Mouse (Mus musculus) stomach, embryonic 14.5 days (tissue): ENCODE data around the gene Grap2. TPM values are rescaled to one million over a fixed set of nuclear protein-coding genes. Genes with fewer than 3 reads are reported as not detected.

ENCODE experiments used
- ATAC-seq: fragments of 200-750 bp; cut with Nextera tagmentation; 2 replicates; pipeline ENCODE4 v1.8.0; 2017; ENCODE audit warnings: low read depth, moderate TSS enrichment; ENCODE audit not compliant: insufficient number of reproducible peaks, insufficient read depth, low FRiP score
- H3K27ac ChIP-seq: fragments of 300-500 bp; sonication (generic); 2 replicates; pipeline ENCODE4 v1.5.1; 2014; ENCODE audit warnings: mild to moderate bottlenecking, low read length, moderate library complexity, mixed read lengths
- H3K27me3 ChIP-seq: fragments of 300-500 bp; sonication (generic); 2 replicates; pipeline ENCODE4 v1.6.1; 2014; ENCODE audit warnings: low read length, control low read depth, mixed read lengths; ENCODE audit not compliant: control insufficient read depth, insufficient read depth
- H3K36me3 ChIP-seq: fragments of 300-500 bp; sonication (generic); 2 replicates; pipeline ENCODE4 v1.6.1; 2014; ENCODE audit warnings: mild to moderate bottlenecking, control low read depth, low read length, moderate library complexity, mixed read lengths; ENCODE audit not compliant: control insufficient read depth, insufficient read depth
- H3K4me1 ChIP-seq: fragments of 300-500 bp; sonication (generic); 2 replicates; pipeline ENCODE4 v1.6.1; 2014; ENCODE audit warnings: low read length, control low read depth, mixed read lengths; ENCODE audit not compliant: control insufficient read depth, insufficient read depth
- H3K4me2 ChIP-seq: fragments of 300-500 bp; sonication (generic); replicated peaks from 2 replicates; pipeline ENCODE4 v1.6.1; 2014; ENCODE audit warnings: low read depth, low read length, control low read depth
- H3K4me3 ChIP-seq: fragments of 300-500 bp; sonication (generic); 2 replicates; pipeline ENCODE4 v1.5.1; 2014; ENCODE audit warnings: low read depth, low read length, control low read depth
- H3K9ac ChIP-seq: fragments of 300-500 bp; sonication (generic); replicated peaks from 2 replicates; pipeline ENCODE4 v1.6.1; 2014; ENCODE audit warnings: low read depth, mild to moderate bottlenecking, control low read depth, low read length, moderate library complexity, mixed read lengths
- H3K9me3 ChIP-seq: fragments of 300-500 bp; sonication (generic); 2 replicates; pipeline ENCODE4 v1.6.1; 2016; ENCODE audit warnings: low read depth, low read length, control low read depth; ENCODE audit not compliant: control insufficient read depth
- WGBS: fragments of 180-500 bp; shearing (Covaris S2); extraction: QIAGEN DNeasy Blood & Tissue Kit; methylation state at CpG from one replicate; pipeline ENCODE4 v1.1.7; 2014; 5-methylcytosine and 5-hydroxymethylcytosine counted together
- polyA plus RNA-seq: library from polyadenylated mRNA; unstranded; fragments of >200 nt; fragmentation: Nextera tagmentation; extraction: Ambion mirVana; gene quantifications from 2 replicates; pipeline ENCODE4 v1.2.1, GENCODE M21; 2014

Grap2 gene
- polyA plus RNA-seq, 1 experiment from 2014 or later: 0.97 TPM

DNA sequence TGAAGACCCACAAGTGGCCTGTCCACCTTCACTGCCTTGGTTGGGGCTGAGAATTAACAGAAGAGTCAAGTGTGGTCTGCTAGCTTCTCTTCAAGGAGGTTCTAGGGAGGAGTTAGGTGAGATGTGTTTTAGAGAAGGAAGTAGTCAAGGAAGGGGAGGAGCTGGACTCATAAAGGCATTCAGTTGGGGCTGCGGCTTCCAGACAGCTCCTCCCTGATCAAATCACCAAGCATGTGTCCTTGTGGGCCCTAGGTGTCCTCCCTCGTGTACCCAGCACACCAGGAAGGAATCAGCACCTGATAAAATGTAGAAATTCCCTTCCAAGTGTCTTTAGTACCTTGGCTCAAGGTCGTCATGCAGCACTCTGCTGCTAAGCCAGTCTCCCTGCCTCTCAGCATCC lies 28.3 kb upstream of the Grap2 start:
- Histone ChIP-seq H3K4me1 (no peaks in the 10 kb centered on the region), H3K4me3 (no peak overlapping the region), H3K4me2 (no peak overlapping the region), H3K36me3 (no peaks in the 10 kb centered on the region), H3K27ac (no peak overlapping the region), H3K9me3 (no peaks in the 10 kb centered on the region), H3K9ac (no peak overlapping the region), H3K27me3 (no peaks in the 10 kb centered on the region)
- 60% methylated on average over 3 of the region's 3 CpGs for WGBS
- ATAC-seq: no peak

DNA sequence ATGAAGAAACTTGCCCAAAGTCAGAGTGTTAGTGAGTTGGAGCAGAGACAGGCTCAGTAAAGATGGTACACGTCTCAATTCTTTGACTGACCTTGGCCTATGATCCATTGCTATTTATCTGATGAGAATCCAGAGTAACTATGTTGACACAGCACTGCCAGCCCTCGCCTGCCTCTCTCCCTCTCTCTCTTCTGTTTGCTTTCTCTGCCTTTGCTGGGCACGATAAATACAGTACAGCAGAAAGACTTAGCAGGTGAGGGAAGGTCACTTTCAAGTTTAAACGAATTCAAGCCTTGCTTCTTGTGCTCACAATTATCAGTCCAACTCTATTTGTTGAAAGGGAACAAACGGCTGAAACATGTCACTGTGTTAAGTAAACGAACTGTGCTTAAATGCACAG lies 27.0 kb upstream of the Grap2 start:
- WGBS: 31% methylated on average over 6 of the region's 6 CpGs
- Histone ChIP-seq H3K9ac (no peak overlapping the region), H3K4me1 (no peaks in the 10 kb centered on the region), H3K27me3 (no peaks in the 10 kb centered on the region), H3K36me3 (no peaks in the 10 kb centered on the region), H3K27ac (no peak overlapping the region; the same call in 1 of the 2 replicates), H3K9me3 (no peaks in the 10 kb centered on the region), H3K4me2 (no peak overlapping the region), H3K4me3 (no peak overlapping the region)
- ATAC-seq: peak; percentile 49; the same call in 1 of the 2 replicates

GRCm38 (mm10) chr15:80554860-80555822 lies 17.3 kb upstream of the Grap2 start:
- Histone ChIP-seq H3K4me2 (no peak overlapping the region), H3K9me3 (no peaks in the 10 kb centered on the region), H3K27ac (no peak overlapping the region), H3K36me3 (no peaks in the 10 kb centered on the region), H3K4me1 (no peaks in the 10 kb centered on the region), H3K4me3 (no peak overlapping the region), H3K9ac (no peak overlapping the region), H3K27me3 (no peaks in the 10 kb centered on the region)
- ATAC-seq: no peak
- 92% methylated on average over 6 of the region's 6 CpGs for WGBS

GRCm38 (mm10) chr15:80556021-80556420 lies 16.4 kb upstream of the Grap2 start:
- no peaks in the 10 kb centered on the region for H3K36me3 ChIP-seq
- no peaks in the 10 kb centered on the region for H3K9me3 ChIP-seq
- no peak overlapping the region for H3K4me2 ChIP-seq
- no peak overlapping the region for H3K4me3 ChIP-seq
- H3K27ac ChIP-seq: no peak overlapping the region
- H3K4me1 ChIP-seq: 0 out of 2 replicates have a peak, but pooled peaks cover 2% of the 10 kb centered on the region
- no peak for ATAC-seq
- 55% methylated on average over 2 of the region's 2 CpGs for WGBS
- H3K27me3 ChIP-seq: no peaks in the 10 kb centered on the region
- no peak overlapping the region for H3K9ac ChIP-seq

DNA sequence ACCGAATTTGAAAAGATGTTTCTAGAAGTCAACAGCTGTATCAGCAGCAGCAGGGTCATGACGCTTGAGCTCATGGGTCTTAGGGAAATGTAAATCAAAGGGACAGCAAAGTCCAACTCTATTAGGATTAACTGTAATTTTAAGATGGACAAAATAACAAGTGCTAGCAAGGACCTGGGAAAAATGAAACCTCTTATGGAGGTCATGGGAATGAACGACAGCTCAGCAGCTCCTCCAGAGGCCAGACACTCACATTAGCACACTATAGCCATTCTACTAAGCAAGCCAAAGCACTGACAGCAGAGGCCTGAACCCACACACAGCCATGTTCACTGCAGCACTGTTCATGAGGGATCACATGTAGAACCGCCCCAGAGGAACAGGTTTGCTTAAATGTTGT lies 14.6 kb upstream of the Grap2 start:
- Histone ChIP-seq H3K4me3 (no peak overlapping the region), H3K9ac (no peak overlapping the region), H3K27ac (no peak overlapping the region), H3K4me1 (0 out of 2 replicates have a peak, but pooled peaks cover 2% of the 10 kb centered on the region), H3K4me2 (no peak overlapping the region), H3K36me3 (no peaks in the 10 kb centered on the region), H3K27me3 (no peaks in the 10 kb centered on the region), H3K9me3 (no peaks in the 10 kb centered on the region)
- no peak for ATAC-seq
- 69% methylated on average over 4 of the region's 4 CpGs for WGBS

DNA sequence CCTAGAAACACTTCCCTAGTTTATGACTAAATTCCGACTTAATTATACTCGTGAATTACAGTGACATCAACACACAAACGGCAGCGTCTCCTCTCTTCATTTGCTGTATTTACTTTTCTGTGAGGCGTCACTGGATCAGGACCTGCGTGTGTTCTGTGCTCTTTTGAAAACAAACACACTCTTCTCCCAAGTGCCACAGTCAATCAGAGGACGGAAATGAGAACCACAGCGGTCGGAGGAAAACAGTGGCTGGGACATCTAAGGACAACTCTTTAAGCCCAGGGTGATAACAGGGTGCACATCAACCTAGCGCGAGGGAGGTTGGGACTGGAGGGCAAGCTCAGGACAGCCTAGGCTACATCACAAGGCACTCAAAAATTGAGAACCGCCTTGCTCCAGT lies 12.9 kb upstream of the Grap2 start:
- 41% methylated on average over 12 of the region's 12 CpGs for WGBS
- no peak overlapping the region for H3K4me3 ChIP-seq
- H3K9ac ChIP-seq: no peak overlapping the region
- no peak for ATAC-seq
- H3K9me3 ChIP-seq: no peaks in the 10 kb centered on the region
- H3K4me1 ChIP-seq: 0 out of 2 replicates have a peak, but pooled peaks cover 2% of the 10 kb centered on the region
- no peaks in the 10 kb centered on the region for H3K27me3 ChIP-seq
- no peak overlapping the region for H3K4me2 ChIP-seq
- H3K36me3 ChIP-seq: no peaks in the 10 kb centered on the region
- no peak overlapping the region for H3K27ac ChIP-seq

DNA sequence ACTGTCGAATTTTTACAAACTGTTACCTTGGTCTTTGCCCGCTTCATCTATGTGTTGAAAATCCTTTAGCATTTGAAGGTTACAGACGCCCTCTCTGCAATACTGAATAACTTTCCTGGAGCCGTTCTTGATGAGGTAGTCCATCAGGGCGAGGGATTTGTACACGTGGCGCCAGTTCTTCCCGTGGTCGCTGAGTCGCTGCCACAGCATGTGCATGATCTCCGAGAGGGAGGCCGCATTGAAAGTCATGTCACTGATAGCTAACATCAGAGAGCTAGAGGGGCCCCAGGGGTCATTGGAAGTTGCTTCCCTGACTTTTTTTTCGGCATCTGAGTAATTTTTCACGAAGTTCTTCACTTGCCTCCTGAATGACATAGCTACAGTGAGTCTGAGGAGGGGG lies 12.4 kb upstream of the Grap2 start:
- 30% methylated on average over 14 of the region's 14 CpGs for WGBS
- Histone ChIP-seq H3K4me2 (no peak overlapping the region), H3K4me3 (no peak overlapping the region), H3K36me3 (no peaks in the 10 kb centered on the region), H3K9me3 (no peaks in the 10 kb centered on the region), H3K4me1 (0 out of 2 replicates have a peak, but pooled peaks cover 2% of the 10 kb centered on the region), H3K9ac (no peak overlapping the region), H3K27ac (no peak overlapping the region), H3K27me3 (no peaks in the 10 kb centered on the region)
- ATAC-seq: no peak

GRCm38 (mm10) chr15:80560646-80561580 lies 11.5 kb upstream of the Grap2 start:
- Histone ChIP-seq H3K9ac (no peak overlapping the region), H3K4me1 (0 out of 2 replicates have a peak, but pooled peaks cover 2% of the 10 kb centered on the region), H3K27ac (no peak overlapping the region), H3K4me3 (no peak overlapping the region), H3K27me3 (no peaks in the 10 kb centered on the region), H3K36me3 (no peaks in the 10 kb centered on the region), H3K4me2 (no peak overlapping the region), H3K9me3 (no peaks in the 10 kb centered on the region)
- 50% methylated on average over 15 of the region's 15 CpGs for WGBS
- no peak for ATAC-seq
